Mouse (Mus musculus): ENCODE results near the gene Klf3. TPM values are rescaled to one million over a fixed set of nuclear protein-coding genes. Genes with fewer than 3 reads are reported as not detected.
A peak's percentile ranks its signal among the peaks of the same experiment; 100 is the strongest.

The Klf3 gene
- polyA plus RNA-seq, 1 experiment, result 112 TPM

- Histone ChIP-seq H3K27ac (ENCODE audit: insufficient read depth, low read length) (peak overlapping the region; percentile 13; the same call in 1 of the 2 replicates), H3K9me3 (replicated peaks; ENCODE audit: control insufficient read depth, insufficient read depth, low read length, poor library complexity, severe bottlenecking) (peaks cover 17% of the 10 kb centered on the region), H3K27me3 (ENCODE audit: control insufficient read depth, insufficient read depth, low read length, poor library complexity, severe bottlenecking) (no peaks in the 10 kb centered on the region), H3K4me1 (ENCODE audit: control insufficient read depth, insufficient read depth, low read length) (peaks cover 1% of the 10 kb centered on the region), H3K36me3 (ENCODE audit: control insufficient read depth, insufficient read depth, low read length, poor library complexity, severe bottlenecking) (no peaks in the 10 kb centered on the region), H3K4me3 (ENCODE audit: low read depth, low read length) (no peak overlapping the region), H3K9ac (ENCODE audit: low read depth, poor library complexity, severe bottlenecking) (no peak overlapping the region)
- TF ChIP-seq EP300 (IDR thresholded peaks at IDR 0.05; ENCODE audit: insufficient read depth, low read depth, low read length) (no peak), CTCF (IDR thresholded peaks at IDR 0.05; ENCODE audit: low read depth, low read length) (no peak), POLR2A (IDR thresholded peaks at IDR 0.05; ENCODE audit: insufficient read depth, low read length) (no peak)
Observed at GRCm38 (mm10) chr5:64853421-64853820, 50.2 kb downstream of the Klf3 start.

DNA sequence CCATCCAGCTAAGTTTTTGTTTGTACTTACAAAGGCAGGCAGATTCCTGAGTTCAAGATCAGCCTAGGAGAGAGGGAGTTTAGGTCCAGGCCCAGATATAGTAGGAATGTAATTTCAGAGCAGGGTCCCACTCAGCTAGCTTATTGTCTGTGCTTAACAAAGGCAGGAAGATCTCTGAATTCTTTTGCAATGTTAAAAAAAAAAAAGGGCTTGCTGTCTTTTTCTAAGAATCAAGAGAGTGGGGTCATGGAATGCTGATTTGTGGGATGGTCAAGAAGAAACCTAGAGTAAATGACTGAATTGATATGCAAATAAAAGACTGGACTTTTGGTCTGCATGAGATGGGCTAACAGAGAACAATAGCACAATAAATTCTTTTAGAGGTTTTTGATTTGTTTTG lies 52.0 kb downstream of the Klf3 start:
- Histone ChIP-seq H3K27me3 (ENCODE audit: control insufficient read depth, insufficient read depth, low read length, poor library complexity, severe bottlenecking) (no peaks in the 10 kb centered on the region), H3K9me3 (replicated peaks; ENCODE audit: control insufficient read depth, insufficient read depth, low read length, poor library complexity, severe bottlenecking) (peaks cover 17% of the 10 kb centered on the region), H3K36me3 (ENCODE audit: control insufficient read depth, insufficient read depth, low read length, poor library complexity, severe bottlenecking) (no peaks in the 10 kb centered on the region), H3K4me1 (ENCODE audit: control insufficient read depth, insufficient read depth, low read length) (peaks cover 1% of the 10 kb centered on the region), H3K4me3 (ENCODE audit: low read depth, low read length) (no peak overlapping the region), H3K27ac (ENCODE audit: insufficient read depth, low read length) (no peak overlapping the region), H3K9ac (ENCODE audit: low read depth, poor library complexity, severe bottlenecking) (no peak overlapping the region)
- TF ChIP-seq POLR2A (IDR thresholded peaks at IDR 0.05; ENCODE audit: insufficient read depth, low read length) (no peak), EP300 (IDR thresholded peaks at IDR 0.05; ENCODE audit: insufficient read depth, low read depth, low read length) (no peak), CTCF (IDR thresholded peaks at IDR 0.05; ENCODE audit: low read depth, low read length) (no peak)

GRCm38 (mm10) chr5:64860900-64861470 lies 57.8 kb downstream of the Klf3 start:
- TF ChIP-seq POLR2A (IDR thresholded peaks at IDR 0.05; ENCODE audit: insufficient read depth, low read length), result no peak
- no peak for TF ChIP-seq CTCF (IDR thresholded peaks at IDR 0.05; ENCODE audit: low read depth, low read length)
- TF ChIP-seq EP300 (IDR thresholded peaks at IDR 0.05; ENCODE audit: insufficient read depth, low read depth, low read length), result no peak
- no peak overlapping the region for H3K4me3 ChIP-seq (ENCODE audit: low read depth, low read length)
- H3K36me3 ChIP-seq (ENCODE audit: control insufficient read depth, insufficient read depth, low read length, poor library complexity, severe bottlenecking), result no peaks in the 10 kb centered on the region
- no peaks in the 10 kb centered on the region for H3K27me3 ChIP-seq (ENCODE audit: control insufficient read depth, insufficient read depth, low read length, poor library complexity, severe bottlenecking)
- no peaks in the 10 kb centered on the region for H3K9me3 ChIP-seq (replicated peaks; ENCODE audit: control insufficient read depth, insufficient read depth, low read length, poor library complexity, severe bottlenecking)
- peaks cover 8% of the 10 kb centered on the region for H3K4me1 ChIP-seq (ENCODE audit: control insufficient read depth, insufficient read depth, low read length)
- peak overlapping the region; percentile 47; the same call in 1 of the 2 replicates for H3K9ac ChIP-seq (ENCODE audit: low read depth, poor library complexity, severe bottlenecking)
- H3K27ac ChIP-seq (ENCODE audit: insufficient read depth, low read length), result peak overlapping the region; percentile 96

GRCm38 (mm10) chr5:64861471-64862199 lies 58.4 kb downstream of the Klf3 start:
- no peaks in the 10 kb centered on the region for H3K9me3 ChIP-seq (replicated peaks; ENCODE audit: control insufficient read depth, insufficient read depth, low read length, poor library complexity, severe bottlenecking)
- TF ChIP-seq EP300 (IDR thresholded peaks at IDR 0.05; ENCODE audit: insufficient read depth, low read depth, low read length), result 0 out of 2 replicates have a peak, but pooled peaks have one; percentile 56
- no peak for TF ChIP-seq CTCF (IDR thresholded peaks at IDR 0.05; ENCODE audit: low read depth, low read length)
- TF ChIP-seq POLR2A (IDR thresholded peaks at IDR 0.05; ENCODE audit: insufficient read depth, low read length), result peak; percentile 7
- H3K4me1 ChIP-seq (ENCODE audit: control insufficient read depth, insufficient read depth, low read length), result peaks cover 8% of the 10 kb centered on the region
- peak overlapping the region; percentile 96 for H3K27ac ChIP-seq (ENCODE audit: insufficient read depth, low read length)
- no peaks in the 10 kb centered on the region for H3K36me3 ChIP-seq (ENCODE audit: control insufficient read depth, insufficient read depth, low read length, poor library complexity, severe bottlenecking)
- no peaks in the 10 kb centered on the region for H3K27me3 ChIP-seq (ENCODE audit: control insufficient read depth, insufficient read depth, low read length, poor library complexity, severe bottlenecking)
- H3K9ac ChIP-seq (ENCODE audit: low read depth, poor library complexity, severe bottlenecking), result peak overlapping the region; percentile 47
- H3K4me3 ChIP-seq (ENCODE audit: low read depth, low read length), result peak overlapping the region; percentile 22

- peak overlapping the region; percentile 22; the same call in 1 of the 2 replicates for H3K4me3 ChIP-seq (ENCODE audit: low read depth, low read length)
- H3K27ac ChIP-seq (ENCODE audit: insufficient read depth, low read length), result peak overlapping the region; percentile 96
- TF ChIP-seq CTCF (IDR thresholded peaks at IDR 0.05; ENCODE audit: low read depth, low read length), result no peak
- TF ChIP-seq POLR2A (IDR thresholded peaks at IDR 0.05; ENCODE audit: insufficient read depth, low read length), result no peak
- TF ChIP-seq EP300 (IDR thresholded peaks at IDR 0.05; ENCODE audit: insufficient read depth, low read depth, low read length), result no peak
- peak overlapping the region; percentile 47 for H3K9ac ChIP-seq (ENCODE audit: low read depth, poor library complexity, severe bottlenecking)
- no peaks in the 10 kb centered on the region for H3K27me3 ChIP-seq (ENCODE audit: control insufficient read depth, insufficient read depth, low read length, poor library complexity, severe bottlenecking)
- no peaks in the 10 kb centered on the region for H3K9me3 ChIP-seq (replicated peaks; ENCODE audit: control insufficient read depth, insufficient read depth, low read length, poor library complexity, severe bottlenecking)
- no peaks in the 10 kb centered on the region for H3K36me3 ChIP-seq (ENCODE audit: control insufficient read depth, insufficient read depth, low read length, poor library complexity, severe bottlenecking)
- peaks cover 10% of the 10 kb centered on the region for H3K4me1 ChIP-seq (ENCODE audit: control insufficient read depth, insufficient read depth, low read length)
Observed at GRCm38 (mm10) chr5:64862269-64862668, 59.1 kb downstream of the Klf3 start.

- H3K27me3 ChIP-seq (ENCODE audit: control insufficient read depth, insufficient read depth, low read length, poor library complexity, severe bottlenecking), result no peaks in the 10 kb centered on the region
- H3K9ac ChIP-seq (ENCODE audit: low read depth, poor library complexity, severe bottlenecking), result no peak overlapping the region
- TF ChIP-seq EP300 (IDR thresholded peaks at IDR 0.05; ENCODE audit: insufficient read depth, low read depth, low read length), result peak; percentile 100
- TF ChIP-seq POLR2A (IDR thresholded peaks at IDR 0.05; ENCODE audit: insufficient read depth, low read length), result no peak
- H3K4me1 ChIP-seq (ENCODE audit: control insufficient read depth, insufficient read depth, low read length), result peaks cover 11% of the 10 kb centered on the region
- peaks cover 12% of the 10 kb centered on the region for H3K9me3 ChIP-seq (replicated peaks; ENCODE audit: control insufficient read depth, insufficient read depth, low read length, poor library complexity, severe bottlenecking)
- H3K4me3 ChIP-seq (ENCODE audit: low read depth, low read length), result no peak overlapping the region
- H3K27ac ChIP-seq (ENCODE audit: insufficient read depth, low read length), result peak overlapping the region; percentile 94
- H3K36me3 ChIP-seq (ENCODE audit: control insufficient read depth, insufficient read depth, low read length, poor library complexity, severe bottlenecking), result no peaks in the 10 kb centered on the region
Observed at GRCm38 (mm10) chr5:64864699-64865108, 61.5 kb downstream of the Klf3 start.

Data from ES-Bruce4 (cell line).